Mouse (Mus musculus): Measurements from ENCODE around the gene Rplp1. TPM values are rescaled to one million over a fixed set of nuclear protein-coding genes. Genes with fewer than 3 reads are reported as not detected.

Rplp1 gene
- polyA plus RNA-seq, 1 experiment from 2014 or later = 1,317 TPM

- Histone ChIP-seq H3K4me1 (peaks cover 23% of the 10 kb centered on the region), H3K9ac (no peak overlapping the region), H3K36me3 (no peaks in the 10 kb centered on the region), H3K27me3 (no peaks in the 10 kb centered on the region), H3K4me3 (no peak overlapping the region), H3K4me2 (replicated peaks) (no peak overlapping the region), H3K27ac (no peak overlapping the region), H3K9me3 (no peaks in the 10 kb centered on the region)
- 56% methylated on average over 11 of the region's 11 CpGs for WGBS
- ATAC-seq (ENCODE audit: low FRiP score, low read depth) = no peak
These were observed 26.5 kb downstream of the Rplp1 start for GRCm38 (mm10) chr9:61887661-61888379.

GRCm38 (mm10) chr9:61885964-61886363 is 28.4 kb downstream of the Rplp1 start:
- Histone ChIP-seq H3K4me1 (peaks cover 23% of the 10 kb centered on the region), H3K36me3 (no peaks in the 10 kb centered on the region), H3K9ac (no peak overlapping the region), H3K9me3 (no peaks in the 10 kb centered on the region), H3K4me2 (replicated peaks) (no peak overlapping the region), H3K27me3 (no peaks in the 10 kb centered on the region), H3K27ac (no peak overlapping the region), H3K4me3 (no peak overlapping the region)
- ATAC-seq (ENCODE audit: low FRiP score, low read depth) = no peak
- 86% methylated on average over 7 of the region's 7 CpGs for WGBS

DNA sequence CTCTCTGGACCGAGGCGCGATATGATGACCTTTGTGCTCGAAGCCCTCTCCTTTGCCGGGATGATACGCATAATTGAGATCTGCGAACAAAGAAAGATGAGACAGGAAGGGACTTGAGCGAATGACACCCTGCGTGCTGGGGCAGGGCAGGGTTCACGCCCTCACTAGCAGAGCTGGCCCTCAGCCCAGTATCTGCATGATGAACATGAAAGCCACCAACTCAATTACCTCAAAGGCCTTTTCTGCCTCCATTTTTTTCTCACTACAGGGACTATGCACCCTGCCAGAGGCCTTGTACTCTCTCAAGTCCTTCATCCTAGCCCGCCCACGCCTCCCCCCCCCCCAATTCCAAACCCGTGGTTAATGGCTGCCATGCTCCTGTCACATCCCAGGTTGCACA is 29.4 kb downstream of the Rplp1 start:
- ATAC-seq (ENCODE audit: low FRiP score, low read depth) = no peak
- H3K9me3 ChIP-seq = no peaks in the 10 kb centered on the region
- peaks cover 17% of the 10 kb centered on the region for H3K4me1 ChIP-seq
- H3K4me3 ChIP-seq = no peak overlapping the region
- no peaks in the 10 kb centered on the region for H3K27me3 ChIP-seq
- no peak overlapping the region for H3K9ac ChIP-seq
- WGBS = 78% methylated on average over 13 of the region's 13 CpGs
- no peaks in the 10 kb centered on the region for H3K36me3 ChIP-seq
- H3K4me2 ChIP-seq (replicated peaks) = no peak overlapping the region
- no peak overlapping the region for H3K27ac ChIP-seq

GRCm38 (mm10) chr9:61884375-61884774 is 30.0 kb downstream of the Rplp1 start:
- H3K9me3 ChIP-seq = no peaks in the 10 kb centered on the region
- no peak overlapping the region for H3K9ac ChIP-seq
- no peak overlapping the region for H3K4me3 ChIP-seq
- no peaks in the 10 kb centered on the region for H3K36me3 ChIP-seq
- H3K27me3 ChIP-seq = no peaks in the 10 kb centered on the region
- ATAC-seq (ENCODE audit: low FRiP score, low read depth) = no peak
- no peak overlapping the region for H3K27ac ChIP-seq
- WGBS = 77% methylated on average over 7 of the region's 7 CpGs
- H3K4me2 ChIP-seq (replicated peaks) = no peak overlapping the region
- H3K4me1 ChIP-seq = peaks cover 13% of the 10 kb centered on the region

GRCm38 (mm10) chr9:61882179-61882578 is 32.2 kb downstream of the Rplp1 start:
- ATAC-seq (ENCODE audit: low FRiP score, low read depth) = no peak
- Histone ChIP-seq H3K4me3 (no peak overlapping the region), H3K9ac (no peak overlapping the region), H3K27me3 (peaks cover 5% of the 10 kb centered on the region), H3K27ac (no peak overlapping the region), H3K4me1 (peaks cover 17% of the 10 kb centered on the region), H3K4me2 (replicated peaks) (no peak overlapping the region), H3K36me3 (no peaks in the 10 kb centered on the region), H3K9me3 (no peaks in the 10 kb centered on the region)
- WGBS = 44% methylated on average over 3 of the region's 3 CpGs

DNA sequence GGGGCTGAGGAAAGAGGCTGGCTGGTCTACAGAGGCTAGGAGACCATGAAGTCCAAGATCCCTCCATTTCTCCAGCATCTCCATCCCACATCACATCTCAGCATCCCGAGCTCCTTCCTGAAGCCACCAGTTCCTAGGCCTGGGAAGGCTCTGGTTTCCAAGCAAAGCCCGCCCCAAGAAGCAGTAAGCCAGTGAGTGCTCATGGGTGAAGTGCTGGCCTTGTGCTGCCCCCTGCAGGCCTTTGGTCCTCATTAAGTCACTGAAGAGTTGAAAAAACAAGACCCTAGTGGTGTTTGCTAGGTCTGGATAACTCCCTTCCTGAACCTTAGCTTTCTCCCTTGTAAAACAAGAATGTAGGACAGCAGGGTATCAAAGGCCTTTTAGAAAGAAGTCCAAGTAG is 35.5 kb downstream of the Rplp1 start:
- H3K27ac ChIP-seq = no peak overlapping the region
- H3K4me3 ChIP-seq = no peak overlapping the region
- WGBS = 31% methylated on average over 2 of the region's 2 CpGs
- H3K4me1 ChIP-seq = peaks cover 33% of the 10 kb centered on the region
- peaks cover 11% of the 10 kb centered on the region for H3K27me3 ChIP-seq
- ATAC-seq (ENCODE audit: low FRiP score, low read depth) = peak; percentile 44; the same call in 1 of the 2 replicates
- no peak overlapping the region for H3K4me2 ChIP-seq (replicated peaks)
- no peaks in the 10 kb centered on the region for H3K9me3 ChIP-seq
- H3K36me3 ChIP-seq = no peaks in the 10 kb centered on the region
- no peak overlapping the region for H3K9ac ChIP-seq

GRCm38 (mm10) chr9:61877373-61878112 is 36.8 kb downstream of the Rplp1 start:
- H3K36me3 ChIP-seq = no peaks in the 10 kb centered on the region
- H3K9ac ChIP-seq = no peak overlapping the region; the same call in 1 of the 2 replicates
- no peaks in the 10 kb centered on the region for H3K9me3 ChIP-seq
- peaks cover 45% of the 10 kb centered on the region for H3K4me1 ChIP-seq
- ATAC-seq (ENCODE audit: low FRiP score, low read depth) = no peak
- WGBS = 7% methylated on average over 22 of the region's 22 CpGs
- H3K4me3 ChIP-seq = no peak overlapping the region
- H3K27ac ChIP-seq = no peak overlapping the region
- H3K27me3 ChIP-seq = peaks cover 11% of the 10 kb centered on the region
- peak overlapping the region; percentile 38 for H3K4me2 ChIP-seq (replicated peaks)

DNA sequence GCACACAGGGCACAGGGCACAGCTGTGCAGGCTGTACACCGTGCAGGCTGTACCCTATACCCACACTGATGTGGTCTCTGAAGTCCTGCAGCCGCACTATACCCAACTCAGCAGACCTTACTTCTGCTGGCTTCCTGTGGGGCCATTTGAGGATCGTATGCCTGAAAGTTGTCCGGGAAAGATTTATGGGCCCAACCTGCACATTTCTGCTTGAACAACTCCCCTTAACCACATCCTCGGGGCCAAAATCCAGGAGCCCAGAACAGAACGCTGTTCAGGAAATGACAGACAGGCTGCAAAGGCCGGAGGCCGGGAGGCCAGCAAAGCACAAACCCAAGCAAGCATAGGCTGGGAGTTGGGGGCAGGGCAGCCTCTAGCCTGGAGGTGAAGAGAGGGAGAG is 41.0 kb downstream of the Rplp1 start:
- Histone ChIP-seq H3K9me3 (no peaks in the 10 kb centered on the region), H3K4me2 (replicated peaks) (peak overlapping the region; percentile 0; the same call in 1 of the 2 replicates), H3K36me3 (no peaks in the 10 kb centered on the region), H3K27me3 (peaks cover 11% of the 10 kb centered on the region), H3K4me3 (no peak overlapping the region), H3K27ac (0 out of 2 replicates have a peak overlapping the region, but pooled peaks have one; percentile 15), H3K9ac (no peak overlapping the region), H3K4me1 (peaks cover 51% of the 10 kb centered on the region)
- ATAC-seq (ENCODE audit: low FRiP score, low read depth) = peak; percentile 57; the same call in 1 of the 2 replicates
- 8% methylated on average over 8 of the region's 8 CpGs for WGBS

DNA sequence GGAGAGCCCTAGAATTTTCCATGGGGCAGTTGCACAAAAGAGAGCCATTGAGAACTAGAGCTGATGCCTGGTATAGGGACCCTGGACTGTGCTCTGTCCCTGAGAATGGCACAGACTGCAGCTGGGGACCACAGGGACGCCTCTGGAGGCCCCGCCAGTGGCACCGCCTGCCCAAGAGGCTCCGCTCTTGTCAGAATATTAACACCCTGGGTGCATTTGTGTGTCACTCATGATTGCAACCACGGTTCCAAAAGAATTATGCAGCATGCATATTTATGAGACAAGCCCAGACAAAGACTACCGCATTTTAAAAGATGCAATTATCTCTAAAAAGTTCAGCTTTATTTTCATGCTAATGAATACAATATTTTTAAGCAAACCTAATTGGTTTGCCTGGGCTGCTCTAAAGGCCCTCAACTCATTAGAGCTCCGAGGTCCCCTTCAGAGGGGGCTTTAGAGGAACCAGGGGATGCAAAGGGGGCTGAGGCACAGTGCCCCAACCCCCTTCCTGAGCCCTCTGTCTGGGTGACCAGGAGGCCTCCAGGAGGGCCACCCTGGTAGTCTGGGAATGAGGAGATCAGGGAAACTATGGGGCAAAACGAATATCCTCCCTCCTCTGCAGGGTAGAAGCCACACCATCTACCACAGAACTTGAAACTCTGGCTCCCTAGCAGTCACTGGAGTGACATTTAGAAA is 41.9 kb downstream of the Rplp1 start:
- Histone ChIP-seq H3K27me3 (peaks cover 6% of the 10 kb centered on the region), H3K27ac (no peak overlapping the region), H3K9me3 (no peaks in the 10 kb centered on the region), H3K9ac (no peak overlapping the region), H3K4me1 (peaks cover 46% of the 10 kb centered on the region), H3K36me3 (no peaks in the 10 kb centered on the region), H3K4me3 (no peak overlapping the region), H3K4me2 (replicated peaks) (no peak overlapping the region)
- ATAC-seq (ENCODE audit: low FRiP score, low read depth) = no peak
- 40% methylated on average over 8 of the region's 8 CpGs for WGBS

DNA sequence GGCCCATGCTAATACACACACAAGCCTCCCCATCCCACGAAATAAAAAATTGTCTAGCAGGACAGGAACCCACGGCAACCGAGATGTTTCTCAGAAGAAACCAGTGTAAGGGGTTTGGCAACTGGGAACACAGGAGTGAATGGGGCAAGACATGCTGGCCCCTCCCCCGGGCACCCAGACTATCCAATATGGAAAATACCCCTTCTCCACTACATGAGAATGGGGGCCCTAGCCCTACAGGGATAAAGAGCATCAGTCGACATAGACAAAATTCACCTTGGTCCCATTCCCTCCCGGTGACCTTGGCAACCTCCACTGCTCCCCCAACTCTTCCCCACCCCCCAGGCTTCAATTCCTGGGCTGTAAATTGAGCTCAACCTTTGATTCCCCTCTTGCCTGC is 42.5 kb downstream of the Rplp1 start:
- H3K4me1 ChIP-seq = peaks cover 41% of the 10 kb centered on the region
- no peaks in the 10 kb centered on the region for H3K9me3 ChIP-seq
- ATAC-seq (ENCODE audit: low FRiP score, low read depth) = no peak
- H3K9ac ChIP-seq = no peak overlapping the region
- H3K27ac ChIP-seq = no peak overlapping the region
- no peak overlapping the region for H3K4me2 ChIP-seq (replicated peaks)
- no peak overlapping the region for H3K4me3 ChIP-seq
- no peaks in the 10 kb centered on the region for H3K36me3 ChIP-seq
- H3K27me3 ChIP-seq = peaks cover 3% of the 10 kb centered on the region
- WGBS = 80% methylated on average over 6 of the region's 6 CpGs

GRCm38 (mm10) chr9:61867659-61868058 is 46.7 kb downstream of the Rplp1 start:
- H3K27ac ChIP-seq = no peak overlapping the region
- no peak overlapping the region for H3K4me3 ChIP-seq
- H3K9me3 ChIP-seq = no peaks in the 10 kb centered on the region
- no peaks in the 10 kb centered on the region for H3K27me3 ChIP-seq
- H3K4me2 ChIP-seq (replicated peaks) = no peak overlapping the region
- no peak overlapping the region for H3K9ac ChIP-seq
- peaks cover 18% of the 10 kb centered on the region for H3K4me1 ChIP-seq
- no peaks in the 10 kb centered on the region for H3K36me3 ChIP-seq
- ATAC-seq (ENCODE audit: low FRiP score, low read depth) = no peak
- 72% methylated on average over 11 of the region's 11 CpGs for WGBS

Measured in limb, embryonic 13.5 days (tissue).